Mouse (Mus musculus): ENCODE measurements around the gene Tmem183a.

GRCm38 (mm10) chr1:134408080-134408479 is 46.3 kb upstream of the Tmem183a start:
- TF ChIP-seq EP300 (IDR thresholded peaks at IDR 0.05; ENCODE audit: low read length) (no peak), JUN (IDR thresholded peaks at IDR 0.05; ENCODE audit: insufficient read depth, low read depth, low read length) (no peak)

Measured in CH12.LX (cell line).